Mouse (Mus musculus) myocyte (in vitro differentiated cells): Measurements from ENCODE around the gene Efcab12.

Experiments
- CEBPB ChIP-seq: IDR thresholded peaks from 2 replicates; pipeline ENCODE4 v1.6.1; 2011; ENCODE audit warnings: mild to moderate bottlenecking, moderate library complexity; ENCODE audit not compliant: poor library complexity, insufficient read depth, severe bottlenecking
- E2F4 ChIP-seq: IDR thresholded peaks from one replicate; pipeline ENCODE4 v1.6.1; 2011; ENCODE audit warnings: mild to moderate bottlenecking, control low read depth, moderate library complexity; ENCODE audit not compliant: insufficient read depth
- MAX ChIP-seq: IDR thresholded peaks from one replicate; pipeline ENCODE4 v1.6.1; 2011; ENCODE audit warnings: low read depth, mild to moderate bottlenecking, control low read depth
- MYOD1 ChIP-seq, 3 experiments: IDR thresholded peaks; one replicate each; pipeline ENCODE4 v1.6.1; 2011; ENCODE audit warnings: control low read depth in 2 of 3, low read depth in 2 of 3, mild to moderate bottlenecking in 2 of 3, moderate library complexity in 1 of 3; ENCODE audit not compliant: insufficient read length in 2 of 3, control insufficient read depth in 1 of 3
- MYOG ChIP-seq, 3 experiments: IDR thresholded peaks; one replicate each; pipeline ENCODE4 v1.6.1; 2011; ENCODE audit warnings: control low read depth in 2 of 3, low read depth in 2 of 3, mild to moderate bottlenecking in 2 of 3; ENCODE audit not compliant: insufficient read length in 2 of 3, control insufficient read depth in 1 of 3, insufficient read depth in 1 of 3
- POLR2A ChIP-seq: IDR thresholded peaks from one replicate; pipeline ENCODE4 v1.6.1; 2011; ENCODE audit warnings: low read depth, mild to moderate bottlenecking, control low read depth, moderate library complexity; ENCODE audit not compliant: insufficient read length
- POLR2AphosphoS2 ChIP-seq: IDR thresholded peaks from one replicate; pipeline ENCODE4 v1.6.1; 2011; ENCODE audit warnings: low read depth, control low read depth; ENCODE audit not compliant: insufficient read length
- REST ChIP-seq: IDR thresholded peaks from one replicate; pipeline ENCODE4 v1.6.1; 2011; ENCODE audit warnings: mild to moderate bottlenecking, control low read depth, moderate library complexity; ENCODE audit not compliant: insufficient read depth, insufficient read length
- SRF ChIP-seq: IDR thresholded peaks from one replicate; pipeline ENCODE4 v1.6.1; 2011; ENCODE audit warnings: low read depth; ENCODE audit not compliant: control insufficient read depth, insufficient read length
- TCF12 ChIP-seq: IDR thresholded peaks from one replicate; pipeline ENCODE4 v1.6.1; 2011; ENCODE audit warnings: mild to moderate bottlenecking, control low read depth; ENCODE audit not compliant: poor library complexity, insufficient read depth, severe bottlenecking
- TCF3 ChIP-seq: IDR thresholded peaks from one replicate; pipeline ENCODE4 v1.6.1; 2011; ENCODE audit warnings: low read depth, control low read depth; ENCODE audit not compliant: insufficient read length
- USF1 ChIP-seq: IDR thresholded peaks from one replicate; pipeline ENCODE4 v1.6.1; 2011; ENCODE audit warnings: low read depth, mild to moderate bottlenecking, control low read depth, moderate library complexity

DNA sequence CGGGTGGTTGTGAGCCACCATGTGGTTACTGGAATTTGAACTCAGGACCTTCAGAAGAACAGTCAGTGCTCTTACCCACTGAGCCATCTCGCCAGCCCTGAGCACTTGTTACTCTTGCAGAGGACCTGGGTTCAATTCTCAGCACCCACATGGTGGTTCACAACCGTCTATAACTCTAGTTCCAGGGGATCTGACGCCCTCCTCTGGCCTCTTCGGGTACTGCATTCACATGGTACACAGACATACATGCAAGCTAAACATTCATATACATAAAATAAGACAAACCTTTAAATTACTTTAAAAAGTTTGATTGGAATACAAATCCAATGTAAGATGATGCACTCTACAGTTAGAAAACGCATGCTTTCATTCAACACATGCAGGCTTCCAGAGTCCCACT, 66.0 kb downstream of the Efcab12 start:
- TF ChIP-seq MYOD1 (IDR thresholded peaks at IDR 0.05; ENCODE audit: control insufficient read depth in 1 of 3, insufficient read length in 2 of 3, low read depth in 2 of 3) (no peak), MAX (no peak), POLR2A (no peak), REST (no peak), POLR2AphosphoS2 (no peak), TCF3 (no peak), USF1 (no peak), E2F4 (no peak), CEBPB (no peak), SRF (no peak), MYOG (IDR thresholded peaks at IDR 0.05; ENCODE audit: control insufficient read depth in 1 of 3, insufficient read depth in 1 of 3, insufficient read length in 2 of 3, low read depth in 2 of 3) (no peak), TCF12 (no peak)
